Mouse (Mus musculus): ENCODE results near the gene Dram2. TPM values are rescaled to one million over a fixed set of nuclear protein-coding genes. Genes with fewer than 3 reads are reported as not detected.

Dram2 gene
- total and polyA plus RNA-seq, 2 experiments from 2014 or later = 93.5 to 116 TPM

DNA sequence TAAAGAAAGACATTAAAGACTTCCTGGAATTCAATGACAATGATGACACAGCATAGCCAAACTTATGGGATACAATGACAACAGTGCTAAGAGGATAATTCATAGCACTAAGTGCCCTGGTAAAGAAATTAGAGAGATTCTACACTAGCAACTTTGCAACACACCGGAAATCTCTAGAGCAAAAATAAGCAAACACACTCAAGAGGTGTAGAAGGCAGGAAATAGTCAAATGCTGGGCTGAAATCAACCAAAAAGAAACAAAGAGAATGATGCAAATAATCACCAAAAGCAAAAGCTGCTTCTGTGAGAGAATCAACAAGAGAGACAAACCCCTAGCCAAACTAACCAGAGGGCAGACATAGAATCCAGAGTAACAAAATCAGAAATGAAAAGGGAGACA, 24.9 kb upstream of the Dram2 start:
- 79% methylated on average over 1 of the region's 1 CpGs for WGBS

DNA sequence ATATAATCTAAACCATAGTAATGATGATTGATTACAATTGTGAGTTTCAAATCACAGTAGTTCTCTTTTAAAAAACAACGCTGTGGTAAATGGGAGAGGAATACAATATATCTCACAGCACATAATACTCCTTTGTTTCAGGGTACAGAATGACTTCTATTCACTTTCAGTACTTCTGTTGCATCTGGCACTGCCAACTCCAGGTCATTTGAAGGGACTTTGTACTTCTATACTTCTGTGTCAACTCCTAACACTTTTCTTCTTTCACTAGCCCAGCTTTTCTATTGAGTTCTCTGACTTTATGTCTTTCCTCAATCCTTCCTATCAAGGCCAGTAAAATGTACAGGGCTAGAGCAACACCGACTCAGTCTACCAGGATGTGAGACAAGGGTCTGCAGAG, 21.2 kb upstream of the Dram2 start:
- no peak for TF ChIP-seq EP300 (IDR thresholded peaks at IDR 0.05; ENCODE audit: low read depth)
- TF ChIP-seq CTCF (IDR thresholded peaks at IDR 0.05; ENCODE audit: low read depth) = no peak
- Histone ChIP-seq H3K9me3 (replicated peaks; ENCODE audit: control insufficient read depth, low read length) (no peaks in the 10 kb centered on the region), H3K9ac (replicated peaks; ENCODE audit: low read depth, low read length) (no peak overlapping the region), H3K4me3 (ENCODE audit: low read depth, low read length) (no peak overlapping the region), H3K4me1 (ENCODE audit: control insufficient read depth, insufficient read depth) (no peaks in the 10 kb centered on the region), H3K4me2 (ENCODE audit: low read depth, low read length) (no peak overlapping the region), H3K27ac (ENCODE audit: low read depth) (no peak overlapping the region), H3K27me3 (ENCODE audit: control insufficient read depth, insufficient read depth, low read length) (no peaks in the 10 kb centered on the region), H3K36me3 (replicated peaks; ENCODE audit: control insufficient read depth, insufficient read depth, low read length) (no peaks in the 10 kb centered on the region)
- DNase-seq (ENCODE audit: low spot score) (no peak), ATAC-seq (ENCODE audit: insufficient read depth, low read depth) (no peak)
- WGBS = 93% methylated on average over 2 of the region's 2 CpGs

More for the DNA sequence above, 24.9 kb upstream of the Dram2 start:
- Histone ChIP-seq H3K4me2 (ENCODE audit: low read depth, low read length) (no peak overlapping the region), H3K4me3 (ENCODE audit: low read depth, low read length) (no peak overlapping the region), H3K27ac (ENCODE audit: low read depth) (no peak overlapping the region), H3K4me1 (ENCODE audit: control insufficient read depth, insufficient read depth) (no peaks in the 10 kb centered on the region), H3K9me3 (replicated peaks; ENCODE audit: control insufficient read depth, low read length) (no peaks in the 10 kb centered on the region), H3K9ac (replicated peaks; ENCODE audit: low read depth, low read length) (no peak overlapping the region), H3K36me3 (replicated peaks; ENCODE audit: control insufficient read depth, insufficient read depth, low read length) (0 out of 2 replicates have a peak, but pooled peaks cover 3% of the 10 kb centered on the region), H3K27me3 (ENCODE audit: control insufficient read depth, insufficient read depth, low read length) (no peaks in the 10 kb centered on the region)
- DNase-seq (ENCODE audit: low spot score) = no peak
- no peak for TF ChIP-seq CTCF (IDR thresholded peaks at IDR 0.05; ENCODE audit: low read depth)
- no peak for TF ChIP-seq EP300 (IDR thresholded peaks at IDR 0.05; ENCODE audit: low read depth)
- ATAC-seq (ENCODE audit: insufficient read depth, low read depth) = no peak

DNA sequence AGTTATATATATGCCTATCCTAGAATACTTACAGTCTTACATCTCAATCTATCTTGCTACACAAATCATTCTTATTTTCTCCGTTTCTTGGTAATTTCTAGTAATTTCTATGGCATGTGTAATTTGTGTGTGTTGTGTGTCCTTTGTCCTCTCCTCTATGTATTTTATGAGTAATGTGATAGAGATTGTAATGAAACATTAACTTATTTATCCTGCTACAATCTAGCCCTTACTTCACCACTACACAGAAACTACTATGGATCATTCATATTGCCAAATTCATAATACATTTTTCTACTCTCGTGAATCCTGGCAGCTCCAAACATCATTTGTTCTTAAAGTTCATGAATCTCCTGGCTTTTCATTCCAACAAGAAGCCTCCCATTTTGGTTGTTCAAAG, 19.6 kb upstream of the Dram2 start:
- ATAC-seq (ENCODE audit: insufficient read depth, low read depth) = no peak

DNA sequence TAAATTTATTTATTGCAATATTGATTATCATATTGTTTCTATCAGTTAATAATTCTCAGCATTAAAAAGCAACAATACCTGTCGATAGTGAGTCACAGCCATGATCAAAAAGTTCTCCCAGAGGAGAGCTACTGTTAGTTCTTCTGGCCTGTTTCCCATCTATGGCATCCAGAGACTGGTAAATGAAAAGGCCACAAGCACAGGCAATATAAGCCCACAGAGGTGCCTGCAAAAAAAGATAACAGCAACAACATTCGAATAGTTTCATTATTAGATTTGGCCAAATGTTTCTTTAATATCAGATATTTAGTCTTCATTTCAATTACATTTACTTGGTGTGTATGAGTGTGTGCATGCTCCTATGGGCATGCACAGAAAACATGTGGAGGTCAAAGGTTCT, 14.3 kb upstream of the Dram2 start:
- Histone ChIP-seq H3K27me3 (ENCODE audit: control insufficient read depth, insufficient read depth, low read length) (no peaks in the 10 kb centered on the region), H3K4me1 (ENCODE audit: control insufficient read depth, insufficient read depth) (no peaks in the 10 kb centered on the region), H3K9me3 (replicated peaks; ENCODE audit: control insufficient read depth, low read length) (no peaks in the 10 kb centered on the region), H3K4me2 (ENCODE audit: low read depth, low read length) (no peak overlapping the region), H3K27ac (ENCODE audit: low read depth) (no peak overlapping the region), H3K9ac (replicated peaks; ENCODE audit: low read depth, low read length) (no peak overlapping the region), H3K4me3 (ENCODE audit: low read depth, low read length) (no peak overlapping the region), H3K36me3 (replicated peaks; ENCODE audit: control insufficient read depth, insufficient read depth, low read length) (peaks cover 20% of the 10 kb centered on the region)
- WGBS = 92% methylated on average over 2 of the region's 2 CpGs
- DNase-seq (ENCODE audit: low spot score) (no peak), ATAC-seq (ENCODE audit: insufficient read depth, low read depth) (no peak)
- no peak for TF ChIP-seq CTCF (IDR thresholded peaks at IDR 0.05; ENCODE audit: low read depth)

More for the DNA sequence above, 19.6 kb upstream of the Dram2 start:
- H3K27ac ChIP-seq (ENCODE audit: low read depth) = no peak overlapping the region
- TF ChIP-seq EP300 (IDR thresholded peaks at IDR 0.05; ENCODE audit: low read depth) (no peak), CTCF (IDR thresholded peaks at IDR 0.05; ENCODE audit: low read depth) (no peak)
- no peak overlapping the region for H3K4me3 ChIP-seq (ENCODE audit: low read depth, low read length)
- no peaks in the 10 kb centered on the region for H3K27me3 ChIP-seq (ENCODE audit: control insufficient read depth, insufficient read depth, low read length)
- H3K4me1 ChIP-seq (ENCODE audit: control insufficient read depth, insufficient read depth) = no peaks in the 10 kb centered on the region
- no peak overlapping the region for H3K9ac ChIP-seq (replicated peaks; ENCODE audit: low read depth, low read length)
- WGBS = 82% methylated on average over 2 of the region's 2 CpGs
- H3K4me2 ChIP-seq (ENCODE audit: low read depth, low read length) = no peak overlapping the region
- no peak for DNase-seq (ENCODE audit: low spot score)
- H3K36me3 ChIP-seq (replicated peaks; ENCODE audit: control insufficient read depth, insufficient read depth, low read length) = 0 out of 2 replicates have a peak, but pooled peaks cover 4% of the 10 kb centered on the region
- H3K9me3 ChIP-seq (replicated peaks; ENCODE audit: control insufficient read depth, low read length) = no peaks in the 10 kb centered on the region

DNA sequence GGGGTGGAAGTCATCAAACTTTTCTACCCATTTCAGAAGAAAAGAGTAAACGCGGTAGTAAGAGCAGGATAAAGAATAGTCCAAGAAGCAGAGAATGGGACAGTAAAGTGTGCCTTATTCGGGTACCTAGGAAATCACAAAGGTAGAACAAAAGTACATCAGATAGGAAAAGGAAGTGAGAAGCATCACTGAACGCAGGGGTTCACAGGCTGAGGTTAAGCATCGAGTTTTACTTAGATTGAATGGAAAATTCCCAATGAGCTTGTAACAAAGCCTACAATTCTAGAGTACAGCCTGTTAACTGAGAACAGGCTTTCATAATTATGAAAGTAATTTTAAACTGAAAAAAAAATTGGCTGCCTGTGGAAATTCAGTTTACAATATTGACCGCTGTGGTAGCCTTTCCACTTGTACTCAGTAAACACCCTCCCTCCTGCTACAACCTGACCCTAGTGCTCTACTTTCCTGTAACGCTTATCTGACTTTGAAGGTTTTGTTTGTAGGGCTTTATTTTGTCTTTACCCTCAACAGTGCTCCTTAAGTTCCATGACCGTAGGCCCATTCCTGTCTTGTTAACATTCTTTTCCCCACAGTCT, 2.8 kb upstream of the Dram2 start:
- no peak overlapping the region for H3K4me3 ChIP-seq (ENCODE audit: low read depth, low read length)
- ATAC-seq (ENCODE audit: insufficient read depth, low read depth) = no peak

More for the DNA sequence above, 2.8 kb upstream of the Dram2 start:
- Histone ChIP-seq H3K27me3 (ENCODE audit: control insufficient read depth, insufficient read depth, low read length) (no peaks in the 10 kb centered on the region), H3K9me3 (replicated peaks; ENCODE audit: control insufficient read depth, low read length) (no peaks in the 10 kb centered on the region), H3K27ac (ENCODE audit: low read depth) (no peak overlapping the region), H3K4me2 (ENCODE audit: low read depth, low read length) (0 out of 2 replicates have a peak overlapping the region, but pooled peaks have one; percentile 3), H3K36me3 (replicated peaks; ENCODE audit: control insufficient read depth, insufficient read depth, low read length) (no peaks in the 10 kb centered on the region), H3K9ac (replicated peaks; ENCODE audit: low read depth, low read length) (no peak overlapping the region), H3K4me1 (ENCODE audit: control insufficient read depth, insufficient read depth) (peaks cover 11% of the 10 kb centered on the region; the same call in 1 of the 2 replicates)
- no peak for DNase-seq (ENCODE audit: low spot score)
- WGBS = 81% methylated on average over 8 of the region's 8 CpGs
- no peak for TF ChIP-seq EP300 (IDR thresholded peaks at IDR 0.05; ENCODE audit: low read depth)
- no peak for TF ChIP-seq CTCF (IDR thresholded peaks at IDR 0.05; ENCODE audit: low read depth)
